In genomic region chr1:159460876-159461275, GRCm38 (mm10) we compare ENCODE assay signal across 20 mouse cellular contexts.
"Had no signal": no experiment of that assay in that cellular context is flagged by ENCODE, and none has a peak within 500 bp of the region (broad histone marks: within the 10 kb centered on the region; RNA-seq: fewer than 3 reads in every experiment).

No protein-coding gene starts in this region.

- H3K9ac ChIP-seq: lung, embryonic 15.5 days; midbrain, embryonic 12.5 days; neural tube, embryonic 13.5 days; neural tube, embryonic 15.5 days had no signal

- H3K4me3 ChIP-seq: lung, embryonic 15.5 days; midbrain, embryonic 10.5 days; midbrain, embryonic 12.5 days; myocyte; neural tube, embryonic 13.5 days; neural tube, embryonic 15.5 days had no signal

- H3K4me1 ChIP-seq: lung, embryonic 15.5 days; midbrain, embryonic 10.5 days; midbrain, embryonic 12.5 days; neural tube, embryonic 13.5 days; neural tube, embryonic 15.5 days had no signal

- H3K36me3 ChIP-seq: lung, embryonic 15.5 days; midbrain, embryonic 10.5 days; midbrain, embryonic 12.5 days; neural tube, embryonic 13.5 days; neural tube, embryonic 15.5 days had no signal

- DNase-seq: lung, adult 2 months; lung, postnatal 14 days; lung, postnatal 4 days; midbrain, embryonic 14.5 days; retina, postnatal 1 day; right cerebral cortex, adult 18-20 months; right cerebral cortex, postnatal 25 days; right cerebral cortex, postnatal 4 days; spleen, adult 18-20 months; thymus, adult 18-20 months; thymus, postnatal 14 days; thymus, postnatal 36 days had no signal

- H3K9me3 ChIP-seq: lung, embryonic 15.5 days; midbrain, embryonic 10.5 days; midbrain, embryonic 12.5 days; neural tube, embryonic 13.5 days; neural tube, embryonic 15.5 days had no signal

- ATAC-seq: lung, postnatal 0 days; midbrain, embryonic 16.5 days had no signal

- H3K4me2 ChIP-seq: lung, embryonic 15.5 days; midbrain, embryonic 12.5 days; neural tube, embryonic 13.5 days; neural tube, embryonic 15.5 days had no signal

- H3K27me3 ChIP-seq: lung, embryonic 15.5 days; midbrain, embryonic 12.5 days; neural tube, embryonic 13.5 days; neural tube, embryonic 15.5 days had no signal

- H3K27ac ChIP-seq: lung, embryonic 15.5 days; midbrain, embryonic 10.5 days; midbrain, embryonic 12.5 days; neural tube, embryonic 13.5 days; neural tube, embryonic 15.5 days had no signal
